Mouse (Mus musculus) kidney, postnatal 4 days (tissue): ENCODE measurements at regions not wholly inside any gene's neighbourhood (a gene's known extent, or its start where the extent isn't known, plus 50 kb on each side); places are given as distances from the start of the nearest gene placed in this dataset.
A peak's percentile ranks its signal among the peaks of the same experiment; 100 is the strongest.

Experiments used
- DNase-seq, 2 experiments: peaks; one replicate each; pipeline ENCODE4 v3.0.0; 2021; ENCODE audit warnings: mixed read lengths in 2 of 2

DNA sequence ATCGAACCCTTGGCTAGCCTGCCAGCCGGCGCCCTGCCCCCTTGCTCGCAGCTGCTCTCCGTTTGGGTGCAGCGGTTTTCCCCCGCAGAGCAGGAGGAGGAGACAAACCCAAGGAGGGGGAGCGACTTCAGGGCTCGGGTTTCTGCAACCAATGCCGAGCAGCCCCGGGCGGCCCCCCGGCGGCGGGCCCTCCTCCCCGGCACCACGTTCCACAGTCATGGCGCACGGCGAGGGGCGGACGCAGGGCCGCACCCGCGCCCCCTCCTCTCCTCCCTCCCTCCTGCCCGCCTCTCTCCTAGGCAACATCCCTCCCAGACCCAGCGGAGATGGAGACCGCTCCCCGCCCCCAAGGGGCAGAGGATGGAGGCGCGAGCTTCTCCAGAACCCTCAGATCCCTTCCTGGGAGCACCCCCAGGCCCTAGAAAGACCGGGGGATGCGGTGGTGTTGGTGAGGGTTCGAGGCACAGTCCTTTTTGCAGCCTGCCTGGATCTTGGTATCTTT, 129.4 kb upstream of the Ubr2 start:
- DNase-seq: peak; percentile 93 to 97

DNA sequence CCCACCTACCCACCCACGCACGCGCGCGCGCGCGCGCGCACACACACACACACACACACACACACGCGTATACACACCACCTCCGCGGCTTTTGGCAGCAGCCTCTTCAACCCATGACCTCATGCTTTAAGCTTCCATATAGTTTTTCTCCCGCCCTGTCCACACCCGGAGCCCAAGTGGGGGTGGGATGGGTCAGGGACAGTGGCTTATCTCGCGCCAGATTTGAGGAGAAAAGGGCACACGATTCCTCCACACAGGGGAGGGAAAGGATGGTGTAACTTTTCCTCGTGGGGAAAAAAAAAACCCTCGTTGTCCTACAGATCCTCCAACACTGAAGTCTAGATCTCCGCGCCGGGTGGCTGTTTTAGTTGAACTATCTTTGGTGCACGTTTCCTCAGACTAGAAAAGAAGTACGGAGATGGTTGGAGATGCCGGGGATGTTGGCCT, 128.8 kb upstream of the Ubr2 start:
- peak; percentile 37 to 62 for DNase-seq

DNA sequence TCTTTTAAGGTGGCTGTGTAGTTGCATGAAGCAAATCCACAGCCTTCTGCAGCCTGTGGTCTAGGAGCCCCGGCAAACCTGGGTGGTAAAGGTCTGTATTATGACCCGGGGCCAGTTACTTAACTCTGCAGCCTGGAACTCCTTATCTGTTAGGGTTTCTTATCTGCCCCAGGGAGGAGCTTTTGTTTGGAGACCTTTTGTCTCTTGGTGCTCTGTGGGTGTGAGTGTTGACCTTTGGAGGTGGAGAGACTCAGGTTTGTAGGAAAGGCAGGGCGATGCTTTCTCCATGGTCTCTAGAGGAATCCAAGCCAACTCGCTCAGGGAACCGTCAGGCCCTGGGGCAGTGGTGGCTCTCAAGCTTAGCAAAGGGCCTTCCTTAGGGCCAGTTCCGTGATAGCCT, 127.8 kb upstream of the Ubr2 start:
- DNase-seq: peak in 1 of 2 experiments; percentile 16

DNA sequence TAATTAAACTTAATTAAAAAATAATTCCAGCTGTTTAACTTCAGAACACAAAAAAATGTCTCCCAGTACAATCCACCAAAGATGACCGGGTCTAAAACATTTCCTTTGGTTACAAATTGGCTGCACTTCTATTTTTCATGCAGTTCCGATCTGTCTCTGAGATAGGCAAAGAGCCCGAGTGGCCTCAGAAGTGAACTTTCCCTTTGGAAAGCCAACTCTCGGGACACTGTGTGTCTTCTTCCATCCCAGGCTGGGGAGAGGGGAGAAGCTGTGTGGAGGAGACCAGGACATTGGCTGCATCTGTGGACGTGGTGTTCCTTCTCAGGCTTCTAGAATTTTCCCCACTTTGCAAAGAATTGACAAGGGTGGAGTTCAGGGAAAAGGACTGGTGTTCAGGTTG, 125.0 kb upstream of the Ubr2 start:
- DNase-seq: peak; percentile 28 to 38

DNA sequence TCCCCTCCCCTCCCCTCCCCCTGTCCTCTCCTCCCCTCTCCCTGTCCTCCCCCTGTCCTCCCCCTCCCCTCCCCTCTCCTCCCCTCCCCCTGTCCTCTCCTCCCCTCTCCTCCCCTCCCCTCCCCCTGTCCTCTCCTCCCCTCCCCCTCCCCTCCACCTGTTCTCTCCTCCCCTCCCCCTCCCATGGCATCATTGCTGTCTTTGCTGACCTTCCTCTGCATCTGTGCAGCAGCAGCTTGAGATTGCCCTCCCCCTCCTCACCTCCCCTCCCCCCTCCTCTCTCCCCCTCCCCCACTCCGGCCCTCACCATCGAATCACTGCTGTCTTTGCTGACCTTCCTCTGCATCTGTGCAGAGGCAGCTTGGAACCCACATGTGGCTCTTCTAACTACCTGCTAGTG, 123.4 kb upstream of the Ubr2 start:
- no peak for DNase-seq

DNA sequence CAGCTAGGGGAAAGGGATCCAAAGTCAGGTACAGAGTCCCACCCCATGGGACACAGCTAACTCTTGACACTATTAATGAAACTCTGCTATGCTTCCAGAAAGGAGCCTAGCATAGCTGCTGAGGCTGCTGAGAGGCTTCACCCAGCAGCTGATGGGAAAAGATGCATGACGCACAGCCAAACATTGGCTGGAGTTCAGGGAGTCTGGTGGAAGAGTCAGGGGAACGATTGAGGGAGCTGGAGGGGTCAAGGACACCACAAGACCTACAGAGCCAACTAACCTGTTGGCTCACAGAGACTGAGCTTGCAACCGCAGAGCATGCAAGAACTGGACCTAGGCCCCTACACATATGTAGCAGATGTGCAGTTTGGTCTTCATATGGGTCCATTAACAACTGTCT, 117.2 kb upstream of the Ubr2 start:
- DNase-seq: no peak

DNA sequence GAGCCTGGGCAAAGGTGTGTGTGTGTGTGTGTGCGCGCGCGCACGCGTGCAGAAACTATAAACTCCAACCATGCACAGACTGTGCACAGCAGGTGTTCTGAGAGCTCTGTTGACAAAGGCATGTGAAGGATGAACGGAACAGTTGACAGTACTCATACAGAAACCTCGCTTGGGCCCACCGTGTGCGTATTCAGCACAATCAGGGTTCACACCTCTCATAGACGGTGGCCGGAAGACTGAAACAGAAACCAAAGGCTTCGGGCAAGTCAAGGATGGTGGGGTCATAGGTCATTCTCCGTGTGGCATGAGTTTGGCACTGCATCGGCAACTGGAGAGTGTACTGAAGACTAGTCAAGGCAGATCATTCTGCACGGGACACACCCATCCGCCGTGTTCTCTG, 113.2 kb upstream of the Ubr2 start:
- no peak for DNase-seq

DNA sequence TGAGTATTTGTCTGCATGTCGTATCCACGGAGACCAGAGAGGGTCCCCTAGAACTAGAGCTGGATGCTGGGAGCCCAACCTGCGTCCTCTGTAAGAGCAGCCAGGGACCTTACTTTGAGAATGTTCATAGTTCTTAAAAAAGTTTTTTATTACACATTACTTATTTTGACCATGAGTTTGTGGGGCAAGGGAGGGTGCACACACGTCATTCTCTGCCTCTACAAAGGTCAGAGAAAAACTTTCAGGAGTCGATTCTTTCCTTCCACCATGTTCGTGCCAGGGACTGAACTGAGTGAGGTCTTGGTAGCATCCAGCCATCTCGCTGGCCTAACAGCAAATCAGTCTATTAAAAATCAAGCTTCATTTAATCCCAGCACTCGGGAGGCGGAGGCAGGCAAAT, 111.9 kb upstream of the Ubr2 start:
- DNase-seq: no peak

DNA sequence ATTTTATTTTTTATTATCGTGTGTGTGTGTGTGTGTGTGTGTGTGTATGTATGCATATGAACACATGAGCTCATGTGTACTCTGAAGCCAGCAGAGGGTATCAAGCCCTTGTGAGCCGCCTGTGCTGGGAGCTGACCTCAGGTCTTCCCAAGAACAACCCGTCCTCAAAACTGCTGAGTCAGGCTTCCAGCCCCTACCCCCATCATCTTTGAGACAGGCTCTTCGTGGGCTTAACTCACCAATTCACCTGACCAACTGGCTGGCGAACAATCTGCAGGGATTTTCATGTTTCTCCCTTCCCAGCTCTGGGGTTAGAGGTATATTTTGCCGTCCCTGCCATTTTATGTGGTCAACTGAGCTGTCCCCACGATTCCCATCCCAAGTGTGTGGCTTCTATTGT, 107.7 kb upstream of the Ubr2 start:
- DNase-seq: no peak

DNA sequence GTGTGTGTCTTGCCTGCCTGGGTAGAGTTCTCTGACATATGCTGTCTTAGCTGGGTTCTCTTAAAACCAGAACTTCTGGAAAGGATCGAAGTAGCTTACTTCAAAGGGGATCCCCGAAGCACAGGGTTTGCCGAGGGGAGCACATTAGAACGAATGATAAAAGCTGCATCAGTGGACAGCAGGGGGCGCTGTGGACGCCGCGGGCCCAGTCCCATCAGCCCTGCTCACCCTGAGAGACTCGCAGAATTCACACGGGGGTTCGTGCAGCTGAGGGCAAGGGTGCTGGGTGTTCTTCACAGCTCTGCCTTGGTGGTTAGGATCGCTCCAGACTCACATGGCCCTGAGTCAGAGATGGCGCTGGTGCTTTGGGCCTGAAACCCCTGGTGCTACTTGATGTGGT, 105.4 kb upstream of the Ubr2 start:
- peak; percentile 41 to 48 for DNase-seq

DNA sequence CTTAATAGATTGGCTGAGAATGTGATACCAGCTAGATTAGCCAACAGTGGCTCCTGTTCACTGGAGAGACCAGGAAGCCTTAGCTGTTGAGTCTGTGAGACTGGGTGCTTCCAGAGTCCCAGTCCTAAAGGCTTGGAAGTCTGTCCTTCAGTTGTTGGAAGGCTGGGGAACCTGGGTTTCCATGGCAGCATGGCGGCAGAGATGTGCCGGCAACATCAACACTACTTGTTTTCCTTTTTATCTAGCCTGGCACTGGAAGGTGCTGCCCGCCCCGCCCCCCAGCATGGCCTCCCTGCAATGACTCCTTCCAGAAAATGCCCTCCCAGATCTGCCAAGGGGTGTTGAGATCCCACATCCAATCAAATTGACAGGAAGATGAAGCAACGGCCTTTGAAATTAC, 104.8 kb upstream of the Ubr2 start:
- no peak for DNase-seq

DNA sequence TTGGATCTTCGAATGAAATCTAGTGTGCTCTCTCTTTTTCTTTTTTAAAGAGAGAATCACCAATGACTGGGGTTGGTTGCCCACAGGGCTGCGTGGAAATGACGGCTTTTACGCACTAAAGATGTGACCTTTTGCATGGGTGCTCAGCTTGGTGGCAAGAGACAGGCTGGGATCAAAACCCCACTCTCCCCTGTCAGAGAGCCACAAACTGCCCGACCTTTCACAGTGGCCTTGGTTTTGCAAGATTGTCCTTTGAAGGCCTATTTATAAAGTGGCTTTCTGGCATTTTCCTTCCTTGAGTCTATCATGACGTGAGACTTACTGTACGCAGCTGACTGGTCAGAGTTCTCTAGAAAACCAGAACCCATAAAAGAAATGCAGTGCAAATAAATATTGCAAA, 104.4 kb upstream of the Ubr2 start:
- peak in 1 of 2 experiments; percentile 10 for DNase-seq

DNA sequence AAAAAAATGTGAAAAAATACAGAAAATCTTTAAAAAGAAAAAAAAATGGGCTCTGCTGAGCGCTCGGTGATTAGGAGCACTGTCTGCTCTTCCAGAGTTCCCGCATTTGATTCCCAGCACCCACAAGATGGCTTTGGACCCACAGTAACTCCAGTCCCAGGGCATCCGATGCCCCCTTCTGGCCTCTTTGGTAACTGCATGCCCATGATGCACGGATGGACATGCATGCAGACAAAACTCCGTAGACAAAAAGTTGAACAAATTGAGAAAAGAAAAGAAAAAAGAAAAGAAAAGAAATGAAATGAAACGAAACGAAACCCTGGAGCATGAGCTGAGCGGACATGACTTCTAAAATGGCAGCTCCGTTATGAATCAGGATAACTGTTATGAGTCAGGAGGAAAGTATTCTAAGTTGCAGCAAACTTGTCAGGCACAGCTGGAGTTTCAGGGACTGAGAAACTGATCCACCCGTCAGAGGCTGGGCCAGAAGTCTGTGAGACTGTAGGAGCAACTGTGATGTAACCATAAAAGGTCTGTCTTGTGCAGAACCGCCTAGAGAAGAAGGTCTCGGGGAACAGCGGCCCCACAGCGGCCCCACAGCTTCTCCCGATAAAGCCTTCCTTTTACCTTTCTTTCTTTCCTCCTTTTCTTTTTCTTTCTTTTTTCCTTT, 102.3 kb upstream of the Ubr2 start:
- DNase-seq: peak; percentile 15 to 18

DNA sequence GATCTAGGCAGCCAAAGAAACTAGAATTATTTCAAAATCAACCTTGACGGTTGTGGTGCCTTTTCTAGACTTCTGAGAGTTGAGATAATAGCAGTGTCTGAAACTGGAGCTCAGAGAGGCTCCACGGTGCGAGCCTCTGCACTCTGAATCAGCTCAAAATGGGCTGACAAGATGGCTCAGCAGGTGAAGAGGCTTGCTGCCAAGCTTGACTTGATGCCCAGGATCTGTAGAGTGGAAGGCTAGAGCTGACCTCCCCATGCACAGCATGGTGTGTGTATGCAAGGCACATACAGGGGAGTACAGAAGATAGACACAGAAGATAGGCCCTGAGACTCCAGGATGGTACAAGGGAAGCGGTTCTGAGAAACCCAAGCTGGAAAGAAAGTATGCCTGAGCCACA, 100.5 kb upstream of the Ubr2 start:
- DNase-seq: no peak

DNA sequence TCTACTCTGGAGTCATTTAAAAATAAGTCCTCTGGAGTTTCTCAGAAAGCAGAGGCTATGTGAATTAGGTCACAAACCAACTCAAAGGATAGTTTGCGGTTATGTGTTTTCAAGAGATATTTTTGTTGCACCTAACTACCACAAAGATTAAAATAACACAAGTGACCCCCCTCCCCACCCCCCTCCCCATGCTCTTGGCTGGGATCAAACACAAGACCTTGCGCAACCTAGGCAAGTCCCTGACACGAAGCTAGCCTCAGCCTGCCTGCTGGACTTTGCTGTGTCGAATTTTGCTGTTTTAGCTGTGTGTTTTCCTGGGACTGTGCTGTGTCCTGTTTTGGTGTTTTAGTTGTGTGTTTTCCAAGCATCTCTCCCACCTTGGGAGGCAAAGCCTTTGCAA, 94.0 kb upstream of the Ubr2 start:
- no peak for DNase-seq

DNA sequence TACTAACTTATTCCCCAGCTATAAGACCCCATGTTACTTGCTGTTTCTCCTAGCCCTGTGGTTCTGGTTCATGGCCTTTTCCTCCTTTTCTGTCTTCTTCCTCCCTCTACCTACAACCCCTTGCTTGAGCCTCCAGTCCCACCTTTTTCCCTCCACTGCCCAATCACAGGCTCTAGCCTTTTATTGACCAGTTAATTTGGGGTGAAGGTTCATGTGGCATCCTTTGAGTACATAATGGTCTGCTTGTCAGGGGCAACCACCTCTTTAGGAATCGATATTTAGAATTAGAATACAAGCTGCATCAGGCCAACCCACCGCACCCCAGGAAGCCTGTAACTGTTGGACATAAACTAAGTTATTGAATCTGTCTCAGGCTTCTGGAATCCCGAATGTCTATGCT, 84.8 kb upstream of the Ubr2 start:
- no peak for DNase-seq

DNA sequence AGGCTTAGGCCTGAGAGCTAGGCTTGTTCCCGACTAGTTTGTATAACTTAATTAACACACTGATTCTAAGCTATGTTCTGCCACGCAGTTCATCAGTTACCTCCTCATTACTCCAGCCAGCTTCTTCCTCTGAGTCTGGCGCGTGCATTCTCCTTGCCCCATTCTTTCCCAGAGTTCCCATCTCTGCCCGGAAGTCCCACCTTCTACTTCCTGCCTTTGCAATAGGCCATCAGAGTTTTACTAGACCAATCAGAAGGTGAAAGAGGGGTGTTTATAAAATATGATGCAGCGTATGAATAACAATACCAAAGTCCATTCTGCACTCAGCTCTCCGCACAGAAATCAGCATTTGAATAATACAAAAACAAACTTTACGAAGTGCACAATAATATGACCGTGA, 81.7 kb upstream of the Ubr2 start:
- DNase-seq: no peak

DNA sequence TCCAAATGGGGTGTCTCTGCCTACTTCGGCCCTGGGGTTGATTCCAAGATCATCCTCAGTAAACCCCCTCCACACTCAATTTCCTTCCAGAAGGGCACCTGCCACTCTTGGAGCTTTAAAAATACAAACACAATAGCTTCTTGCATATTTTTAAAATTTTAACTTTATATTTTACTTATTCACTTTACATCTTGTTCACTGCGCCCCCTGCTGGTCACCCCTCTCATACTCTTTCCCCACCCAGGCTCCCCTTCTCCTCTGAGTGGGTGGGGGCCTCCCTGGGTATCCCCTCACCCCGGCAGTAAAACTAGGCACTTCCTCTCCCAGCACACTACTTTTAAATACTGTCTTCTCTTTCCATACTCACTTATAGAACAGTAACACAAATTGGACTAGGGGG, 79.4 kb upstream of the Ubr2 start:
- DNase-seq: peak; percentile 17 to 24

DNA sequence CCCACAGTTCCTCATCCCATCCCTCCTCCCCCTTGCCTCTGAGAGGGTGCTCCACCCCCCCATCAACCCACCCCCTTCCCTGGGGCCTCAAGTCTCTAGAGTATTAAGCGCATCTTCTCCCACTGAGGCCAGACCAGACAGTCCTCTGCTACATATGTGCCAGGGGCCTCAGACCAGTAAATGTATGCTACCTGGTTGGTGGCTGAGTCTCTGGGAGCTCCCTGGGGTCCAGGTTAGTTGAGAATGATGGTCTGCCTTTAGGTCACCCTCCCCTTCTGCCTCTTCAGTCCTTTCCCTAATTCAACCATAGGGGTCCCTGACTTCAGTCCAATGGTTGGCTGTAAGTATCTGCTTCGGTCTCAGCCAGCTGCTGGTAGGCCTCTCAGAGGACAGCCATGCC, 58.9 kb upstream of the Ubr2 start:
- DNase-seq: no peak

DNA sequence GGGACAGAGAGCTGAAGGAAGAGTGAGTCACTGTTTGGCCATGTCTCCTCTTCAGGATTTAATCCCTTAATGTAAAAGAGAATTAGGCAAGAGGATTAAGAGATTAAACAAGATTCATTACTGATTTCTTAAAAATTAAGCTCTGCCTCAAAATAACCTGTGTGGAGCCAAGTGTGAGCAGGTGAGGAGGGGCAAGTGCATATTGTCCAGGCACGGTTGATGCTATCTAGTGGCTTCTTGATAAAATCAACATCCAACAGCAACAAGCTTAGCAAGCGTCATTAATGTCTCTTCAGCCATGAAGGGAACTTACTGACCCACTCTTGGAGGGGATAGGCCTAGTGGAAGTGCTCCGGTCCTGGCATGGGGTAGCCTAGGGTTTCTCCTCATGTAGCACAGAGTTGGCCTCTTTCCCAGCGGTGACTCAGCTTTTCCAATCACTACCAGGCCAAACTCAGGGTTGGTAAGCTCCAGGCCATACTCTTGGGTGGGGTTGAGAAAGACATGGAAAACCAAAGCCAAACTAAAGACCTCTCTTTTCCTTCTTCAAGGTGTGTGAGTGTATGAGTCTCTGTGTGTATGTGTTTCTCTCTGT, 55.0 kb upstream of the Ubr2 start:
- no peak for DNase-seq

DNA sequence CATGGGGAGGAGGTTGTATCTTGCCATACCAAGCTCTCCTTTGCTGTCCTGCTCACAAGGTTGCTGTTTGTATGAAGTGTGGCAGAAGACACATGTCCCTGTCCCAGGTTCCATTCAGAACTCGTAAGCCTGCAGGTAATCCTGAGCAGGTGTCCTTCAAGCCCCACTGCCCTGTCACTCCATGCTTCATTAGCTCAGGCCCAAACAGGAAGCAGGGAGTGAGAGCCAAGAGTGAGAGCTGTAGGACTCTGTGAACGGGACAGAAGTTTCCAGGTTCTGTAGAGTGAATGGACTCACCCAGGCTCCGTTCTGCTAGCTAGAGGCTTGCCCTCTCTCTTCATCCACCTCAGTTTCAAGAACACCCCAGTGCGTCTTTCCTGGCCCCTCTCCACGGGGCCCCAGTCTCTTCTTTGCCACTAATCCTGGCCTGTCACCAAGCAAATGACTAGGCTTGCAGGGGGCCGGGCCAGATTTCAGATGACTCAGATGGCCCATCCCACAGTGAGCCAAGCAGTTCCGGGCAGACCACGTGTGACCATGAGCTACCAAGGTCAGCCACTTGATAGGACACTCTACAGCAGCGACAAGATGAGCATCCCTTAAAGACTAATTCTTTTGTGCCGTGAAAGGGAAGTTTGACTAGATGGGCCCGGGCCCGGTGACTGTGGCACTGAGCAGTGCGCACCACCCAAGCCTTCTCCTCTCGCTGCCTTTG, 54.4 kb upstream of the Ubr2 start:
- DNase-seq: no peak

DNA sequence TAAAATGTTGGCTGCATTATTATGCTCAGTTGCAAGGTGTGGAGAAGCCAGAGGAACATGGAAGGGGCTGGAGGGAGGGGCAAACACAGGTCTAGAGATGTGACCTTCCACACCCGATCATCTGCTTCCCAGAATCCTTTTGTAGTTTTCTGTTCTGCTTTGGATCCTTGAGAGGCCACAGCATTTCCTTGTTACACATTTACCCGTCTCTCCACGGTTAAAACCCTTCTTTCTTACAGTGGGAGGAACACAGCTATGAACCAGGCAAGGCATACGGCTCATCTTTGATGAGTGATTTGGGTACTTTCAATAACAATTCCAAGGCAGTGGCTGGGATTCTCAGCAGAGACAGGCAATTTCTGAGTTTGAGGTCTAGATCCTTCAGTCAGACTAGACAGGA, 53.6 kb upstream of the Ubr2 start:
- no peak for DNase-seq

DNA sequence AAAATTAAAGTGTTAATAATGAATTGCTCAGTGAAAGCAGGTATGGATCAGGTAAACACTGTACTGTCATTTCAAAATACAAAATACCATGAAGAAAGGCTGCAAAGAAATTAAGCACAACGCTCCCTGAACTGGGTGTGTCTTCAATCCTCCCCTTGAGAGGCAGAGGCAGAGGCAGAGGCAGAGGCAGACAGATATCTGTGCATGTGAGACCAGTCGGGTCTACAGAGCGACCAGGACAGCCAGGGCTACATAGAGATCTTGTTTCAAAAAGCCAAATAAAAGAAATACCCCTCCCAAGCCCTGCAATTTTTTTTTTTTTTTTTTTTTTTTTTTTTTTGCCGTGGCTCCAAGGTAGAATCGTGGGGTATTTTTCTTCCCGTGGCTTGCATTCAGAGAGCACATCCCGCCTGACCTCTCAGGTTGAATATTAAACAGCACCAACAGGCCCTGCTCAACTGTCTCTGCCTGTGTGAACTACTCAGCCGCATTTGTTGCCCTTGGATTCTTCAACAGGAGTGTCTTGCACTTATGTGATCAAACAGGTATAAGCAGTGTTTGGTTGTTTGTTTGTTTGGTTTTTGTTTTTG, 50.8 kb upstream of the Ubr2 start:
- DNase-seq: no peak
